Mouse (Mus musculus) hindbrain, embryonic 15.5 days (tissue): ENCODE data around the gene Iscu. TPM values are rescaled to one million over a fixed set of nuclear protein-coding genes. Genes with fewer than 3 reads are reported as not detected.

Experiments
- ATAC-seq: fragments of 200-750 bp; cut with Nextera tagmentation; 2 replicates; pipeline ENCODE4 v1.8.0; 2017; ENCODE audit warnings: low read depth, moderate number of reproducible peaks, moderate TSS enrichment; ENCODE audit not compliant: low FRiP score
- H3K27ac ChIP-seq: fragments of 300-500 bp; sonication (generic); replicated peaks from 2 replicates; pipeline ENCODE4 v1.5.1; 2015; ENCODE audit warnings: mild to moderate bottlenecking, inconsistent platforms
- H3K27me3 ChIP-seq: fragments of 300-500 bp; sonication (generic); 2 replicates; pipeline ENCODE4 v1.6.1; 2015; ENCODE audit warnings: control low read depth, inconsistent platforms
- H3K36me3 ChIP-seq: fragments of 300-500 bp; sonication (generic); 2 replicates; pipeline ENCODE4 v1.6.1; 2015; ENCODE audit warnings: control low read depth, inconsistent platforms
- H3K4me1 ChIP-seq: fragments of 300-500 bp; sonication (generic); replicated peaks from 2 replicates; pipeline ENCODE4 v1.6.1; 2015; ENCODE audit warnings: control low read depth, inconsistent platforms
- H3K4me2 ChIP-seq: fragments of 300-500 bp; sonication (generic); 2 replicates; pipeline ENCODE4 v1.6.1; 2015; ENCODE audit warnings: moderate library complexity, mild to moderate bottlenecking, inconsistent platforms
- H3K4me3 ChIP-seq: fragments of 300-500 bp; sonication (generic); 2 replicates; pipeline ENCODE4 v1.5.1; 2015; ENCODE audit warnings: mild to moderate bottlenecking, inconsistent platforms
- H3K9ac ChIP-seq: fragments of 300-500 bp; sonication (generic); 2 replicates; pipeline ENCODE4 v1.6.1; 2015; ENCODE audit warnings: inconsistent platforms
- H3K9me3 ChIP-seq: fragments of 300-500 bp; sonication (generic); 2 replicates; pipeline ENCODE4 v1.6.1; 2016; ENCODE audit warnings: control low read depth, inconsistent platforms
- WGBS: fragments of 180-500 bp; shearing (Covaris S2); methylation state at CpG from one replicate; pipeline ENCODE4 v1.1.7; 2015; 5-methylcytosine and 5-hydroxymethylcytosine counted together
- polyA plus RNA-seq: library from polyadenylated mRNA; unstranded; fragments of >200 nt; fragmentation: Nextera tagmentation; extraction: Ambion mirVana; gene quantifications from 2 replicates; pipeline ENCODE4 v1.2.1, GENCODE M21; 2015

Gene Iscu
- polyA plus RNA-seq, 1 experiment from 2014 or later, result 87.6 TPM

GRCm38 (mm10) chr5:113735023-113735344 lies 37.6 kb upstream of the Iscu start:
- H3K27me3 ChIP-seq, result no peaks in the 10 kb centered on the region
- H3K4me3 ChIP-seq, result peak overlapping the region; percentile 63
- H3K9me3 ChIP-seq, result no peaks in the 10 kb centered on the region
- WGBS, result 22% methylated on average over 7 of the region's 7 CpGs
- peak overlapping the region; percentile 86 for H3K4me2 ChIP-seq
- H3K9ac ChIP-seq, result peak overlapping the region; percentile 67
- H3K36me3 ChIP-seq, result peaks cover 15% of the 10 kb centered on the region
- H3K4me1 ChIP-seq, result peaks cover 30% of the 10 kb centered on the region
- peak overlapping the region; percentile 97 for H3K27ac ChIP-seq
- no peak for ATAC-seq

GRCm38 (mm10) chr5:113735345-113736112 lies 37.0 kb upstream of the Iscu start, which contains the start of gene Ficd:
Gene Ficd (plus strand): TSS chr5:113735803.
- H3K9me3 ChIP-seq, result no peaks in the 10 kb centered on the region
- H3K36me3 ChIP-seq, result peaks cover 21% of the 10 kb centered on the region
- ATAC-seq, result peak; percentile 96
- peak within 1 kb of the TSS; percentile 97 for H3K27ac ChIP-seq
- H3K27me3 ChIP-seq, result no peaks in the 10 kb centered on the region
- H3K4me3 ChIP-seq, result peak within 1 kb of the TSS; percentile 63
- H3K4me2 ChIP-seq, result peak within 1 kb of the TSS; percentile 86
- peak within 1 kb of the TSS; percentile 67 for H3K9ac ChIP-seq
- under 1% methylated on average over 65 of the region's 71 CpGs for WGBS
- H3K4me1 ChIP-seq, result peaks cover 25% of the 10 kb centered on the region

GRCm38 (mm10) chr5:113736113-113736502 lies 36.4 kb upstream of the Iscu start:
- ATAC-seq, result peak; percentile 20; the same call in 1 of the 2 replicates
- H3K4me2 ChIP-seq, result peak overlapping the region; percentile 86
- no peaks in the 10 kb centered on the region for H3K27me3 ChIP-seq
- no peaks in the 10 kb centered on the region for H3K9me3 ChIP-seq
- peak overlapping the region; percentile 67 for H3K9ac ChIP-seq
- H3K4me1 ChIP-seq, result peaks cover 19% of the 10 kb centered on the region
- H3K27ac ChIP-seq, result peak overlapping the region; percentile 97
- 4% methylated on average over 10 of the region's 10 CpGs for WGBS
- H3K4me3 ChIP-seq, result peak overlapping the region; percentile 63
- H3K36me3 ChIP-seq, result peaks cover 27% of the 10 kb centered on the region

- H3K27me3 ChIP-seq, result no peaks in the 10 kb centered on the region
- peaks cover 31% of the 10 kb centered on the region for H3K36me3 ChIP-seq
- ATAC-seq, result no peak
- H3K4me2 ChIP-seq, result peak overlapping the region; percentile 86
- peaks cover 18% of the 10 kb centered on the region for H3K4me1 ChIP-seq
- H3K9me3 ChIP-seq, result no peaks in the 10 kb centered on the region
- WGBS, result 40% methylated on average over 15 of the region's 15 CpGs
- H3K4me3 ChIP-seq, result peak overlapping the region; percentile 63
- H3K9ac ChIP-seq, result peak overlapping the region; percentile 67
- H3K27ac ChIP-seq, result peak overlapping the region; percentile 97
These were observed 35.9 kb upstream of the Iscu start for GRCm38 (mm10) chr5:113736522-113737164.

- Histone ChIP-seq H3K9ac (no peak overlapping the region), H3K4me3 (no peak overlapping the region), H3K27me3 (no peaks in the 10 kb centered on the region), H3K36me3 (peaks cover 40% of the 10 kb centered on the region), H3K9me3 (no peaks in the 10 kb centered on the region), H3K27ac (no peak overlapping the region), H3K4me1 (peaks cover 18% of the 10 kb centered on the region), H3K4me2 (no peak overlapping the region)
- no peak for ATAC-seq
- WGBS, result 90% methylated on average over 11 of the region's 11 CpGs
These were observed 34.8 kb upstream of the Iscu start for GRCm38 (mm10) chr5:113737607-113738237.

- no peak for ATAC-seq
- Histone ChIP-seq H3K36me3 (peaks cover 95% of the 10 kb centered on the region), H3K4me1 (no peaks in the 10 kb centered on the region), H3K27ac (no peak overlapping the region), H3K27me3 (no peaks in the 10 kb centered on the region), H3K4me2 (no peak overlapping the region), H3K9ac (no peak overlapping the region), H3K4me3 (no peak overlapping the region), H3K9me3 (no peaks in the 10 kb centered on the region)
- WGBS, result 87% methylated on average over 5 of the region's 5 CpGs
These were observed 24.9 kb upstream of the Iscu start for GRCm38 (mm10) chr5:113747629-113748028.

GRCm38 (mm10) chr5:113748556-113749331 lies 23.8 kb upstream of the Iscu start:
- H3K4me2 ChIP-seq, result no peak overlapping the region
- no peak overlapping the region for H3K4me3 ChIP-seq
- H3K27ac ChIP-seq, result no peak overlapping the region
- no peaks in the 10 kb centered on the region for H3K27me3 ChIP-seq
- H3K36me3 ChIP-seq, result peaks cover 95% of the 10 kb centered on the region
- H3K9me3 ChIP-seq, result no peaks in the 10 kb centered on the region
- H3K4me1 ChIP-seq, result no peaks in the 10 kb centered on the region
- WGBS, result 90% methylated on average over 13 of the region's 13 CpGs
- H3K9ac ChIP-seq, result no peak overlapping the region
- ATAC-seq, result no peak

GRCm38 (mm10) chr5:113751521-113752157 lies 20.9 kb upstream of the Iscu start:
- H3K9ac ChIP-seq, result no peak overlapping the region
- H3K36me3 ChIP-seq, result peaks cover 95% of the 10 kb centered on the region
- WGBS, result 89% methylated on average over 9 of the region's 9 CpGs
- no peaks in the 10 kb centered on the region for H3K9me3 ChIP-seq
- H3K27me3 ChIP-seq, result no peaks in the 10 kb centered on the region
- no peaks in the 10 kb centered on the region for H3K4me1 ChIP-seq
- no peak overlapping the region for H3K4me2 ChIP-seq
- H3K27ac ChIP-seq, result no peak overlapping the region
- no peak overlapping the region for H3K4me3 ChIP-seq
- ATAC-seq, result no peak

- ATAC-seq, result no peak
- no peak overlapping the region for H3K27ac ChIP-seq
- H3K36me3 ChIP-seq, result peaks cover 95% of the 10 kb centered on the region
- no peaks in the 10 kb centered on the region for H3K4me1 ChIP-seq
- H3K27me3 ChIP-seq, result no peaks in the 10 kb centered on the region
- 91% methylated on average over 15 of the region's 15 CpGs for WGBS
- H3K9me3 ChIP-seq, result no peaks in the 10 kb centered on the region
- H3K4me3 ChIP-seq, result no peak overlapping the region
- no peak overlapping the region for H3K4me2 ChIP-seq
- no peak overlapping the region for H3K9ac ChIP-seq
These were observed 17.1 kb upstream of the Iscu start for GRCm38 (mm10) chr5:113755347-113756030.

GRCm38 (mm10) chr5:113761585-113761984 lies 11.0 kb upstream of the Iscu start:
- ATAC-seq, result no peak
- no peaks in the 10 kb centered on the region for H3K27me3 ChIP-seq
- 89% methylated on average over 2 of the region's 2 CpGs for WGBS
- H3K4me3 ChIP-seq, result no peak overlapping the region
- no peak overlapping the region for H3K4me2 ChIP-seq
- no peaks in the 10 kb centered on the region for H3K9me3 ChIP-seq
- no peaks in the 10 kb centered on the region for H3K4me1 ChIP-seq
- H3K9ac ChIP-seq, result no peak overlapping the region
- H3K27ac ChIP-seq, result no peak overlapping the region
- peaks cover 55% of the 10 kb centered on the region for H3K36me3 ChIP-seq

- H3K4me2 ChIP-seq, result no peak overlapping the region
- no peak overlapping the region for H3K27ac ChIP-seq
- H3K9ac ChIP-seq, result no peak overlapping the region
- peaks cover 8% of the 10 kb centered on the region for H3K4me1 ChIP-seq
- no peak for ATAC-seq
- no peaks in the 10 kb centered on the region for H3K9me3 ChIP-seq
- H3K27me3 ChIP-seq, result no peaks in the 10 kb centered on the region
- no peak overlapping the region for H3K4me3 ChIP-seq
- 89% methylated on average over 7 of the region's 7 CpGs for WGBS
- peaks cover 30% of the 10 kb centered on the region for H3K36me3 ChIP-seq
These were observed 8.1 kb upstream of the Iscu start for GRCm38 (mm10) chr5:113764426-113764825.
